13 mouse cellular contexts compared by ENCODE assay signal in the genomic region with DNA sequence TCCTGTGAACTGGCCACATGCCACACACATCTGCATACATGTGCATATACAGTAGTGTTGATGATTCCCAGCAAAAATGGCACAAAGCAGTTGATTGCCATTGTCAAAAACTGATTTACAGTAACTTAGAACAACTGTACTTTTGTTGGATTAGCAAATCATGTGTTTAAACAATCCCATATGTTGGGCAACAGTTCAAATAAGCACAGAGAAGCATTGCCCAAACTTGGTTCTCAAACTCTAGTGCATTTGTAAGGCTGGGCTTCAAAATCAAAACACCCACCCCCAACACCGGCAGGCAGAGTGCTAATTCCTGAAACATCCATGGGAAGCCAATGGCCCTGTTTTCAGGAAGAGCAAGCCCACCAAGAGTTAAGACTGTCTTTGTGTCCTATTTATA.
DNase-seq lines count a peak whose midpoint lies in the region; ATAC-seq lines count a peak whose summit lies in the region.
"Had no signal": no experiment of that assay in that cellular context is flagged by ENCODE, and none has a peak within 500 bp of the region (broad histone marks: within the 10 kb centered on the region; RNA-seq: fewer than 3 reads in every experiment).

No protein-coding gene starts in this region.

- 78% methylated on average over 1 of the region's 1 CpGs for WGBS in liver, embryonic 16.5 days (ENCODE audit: insufficient replicate concordance)
- 63% methylated on average over 1 of the region's 1 CpGs for WGBS in embryonic facial prominence, embryonic 10.5 days
- WGBS in forebrain, embryonic 15.5 days = 26% methylated on average over 1 of the region's 1 CpGs

- H3K27ac ChIP-seq in liver, embryonic 16.5 days (ENCODE audit: low read length) = no peak overlapping the region
- peak overlapping the region; percentile 41; the same call in 1 of the 2 replicates for H3K27ac ChIP-seq in embryonic facial prominence, embryonic 10.5 days (replicated peaks)
- H3K27ac ChIP-seq in forebrain, embryonic 15.5 days (replicated peaks) = 0 out of 2 replicates have a peak overlapping the region, but pooled peaks have one; percentile 42
- H3K27ac ChIP-seq: gastrocnemius, adult 2 months; heart, adult 2 months; neural tube, embryonic 13.5 days had no signal

- H3K4me1 ChIP-seq in liver, embryonic 16.5 days (ENCODE audit: control insufficient read depth, low read depth, low read length) = peaks cover 7% of the 10 kb centered on the region; the same call in 1 of the 2 replicates
- peaks cover 72% of the 10 kb centered on the region for H3K4me1 ChIP-seq in embryonic facial prominence, embryonic 10.5 days
- H3K4me1 ChIP-seq in forebrain, embryonic 15.5 days = peaks cover 63% of the 10 kb centered on the region

- H3K4me3 ChIP-seq in liver, embryonic 16.5 days (ENCODE audit: low read depth, low read length) = no peak overlapping the region
- no peak overlapping the region for H3K4me3 ChIP-seq in embryonic facial prominence, embryonic 10.5 days
- no peak overlapping the region for H3K4me3 ChIP-seq in forebrain, embryonic 15.5 days
- H3K4me3 ChIP-seq: gastrocnemius, adult 2 months; heart, adult 2 months; neural tube, embryonic 13.5 days had no signal

- no peaks in the 10 kb centered on the region for H3K27me3 ChIP-seq in liver, embryonic 16.5 days (ENCODE audit: control insufficient read depth, insufficient read depth, low read depth, low read length)
- no peaks in the 10 kb centered on the region for H3K27me3 ChIP-seq in embryonic facial prominence, embryonic 10.5 days (replicated peaks; ENCODE audit: low read depth, poor library complexity, severe bottlenecking)
- H3K27me3 ChIP-seq in forebrain, embryonic 15.5 days = no peaks in the 10 kb centered on the region
- H3K27me3 ChIP-seq: neural tube, embryonic 13.5 days had no signal

- H3K4me2 ChIP-seq in liver, embryonic 16.5 days (ENCODE audit: low read depth, low read length) = no peak overlapping the region
- no peak overlapping the region for H3K4me2 ChIP-seq in forebrain, embryonic 15.5 days (replicated peaks)
- H3K4me2 ChIP-seq: neural tube, embryonic 13.5 days had no signal

- DNase-seq in liver = no peak
- peak; percentile 86 for DNase-seq in 3T3-L1 (ENCODE audit: low read depth, low spot score)
- no peak for DNase-seq in embryonic facial prominence, embryonic 10.5 days (ENCODE audit: low spot score)
- no peak for DNase-seq in thymus, postnatal 10 days (ENCODE audit: low spot score in 2 of 2)
- no peak for DNase-seq in gastrocnemius, adult 18-20 months (ENCODE audit: low spot score)
- DNase-seq: cerebellum, postnatal 25 days; gastrocnemius, adult 2 months; heart, adult 2 months; liver, postnatal 0 days had no signal

- ATAC-seq in liver, embryonic 16.5 days (ENCODE audit: low read depth) = 0 out of 2 replicates have a peak, but pooled peaks have one; percentile 25
- ATAC-seq in forebrain, embryonic 15.5 days (replicated peaks) = no peak
- ATAC-seq: inflammation-experienced regulatory T-cells, adult 6 months; liver, postnatal 0 days had no signal

- peaks cover 23% of the 10 kb centered on the region for H3K36me3 ChIP-seq in liver, embryonic 16.5 days (ENCODE audit: control insufficient read depth, insufficient read depth)
- peaks cover 43% of the 10 kb centered on the region for H3K36me3 ChIP-seq in embryonic facial prominence, embryonic 10.5 days (replicated peaks)
- no peaks in the 10 kb centered on the region for H3K36me3 ChIP-seq in forebrain, embryonic 15.5 days

- no peaks in the 10 kb centered on the region for H3K9me3 ChIP-seq in liver, embryonic 16.5 days (replicated peaks; ENCODE audit: control insufficient read depth, low read length)
- H3K9me3 ChIP-seq in embryonic facial prominence, embryonic 10.5 days = no peaks in the 10 kb centered on the region
- no peaks in the 10 kb centered on the region for H3K9me3 ChIP-seq in forebrain, embryonic 15.5 days
- H3K9me3 ChIP-seq: neural tube, embryonic 13.5 days had no signal

- H3K9ac ChIP-seq in liver, embryonic 16.5 days (ENCODE audit: low read depth, low read length) = no peak overlapping the region
- H3K9ac ChIP-seq in forebrain, embryonic 15.5 days (replicated peaks) = no peak overlapping the region
- H3K9ac ChIP-seq: liver, postnatal 0 days; neural tube, embryonic 13.5 days had no signal
